Mouse (Mus musculus) kidney, embryonic 16.5 days (tissue): ENCODE measurements at regions not wholly inside any gene's neighbourhood (a gene's known extent, or its start where the extent isn't known, plus 50 kb on each side); places are given as distances from the start of the nearest gene placed in this dataset.
A peak's percentile ranks its signal among the peaks of the same experiment; 100 is the strongest.

ENCODE experiments used
- ATAC-seq: fragments of 200-750 bp; cut with Nextera tagmentation; 2 replicates; pipeline ENCODE4 v1.8.0; 2017; ENCODE audit warnings: moderate TSS enrichment; ENCODE audit not compliant: low FRiP score, low TSS enrichment
- H3K27ac ChIP-seq: fragments of 300-500 bp; sonication (generic); 2 replicates; pipeline ENCODE4 v1.5.1; 2014; ENCODE audit warnings: low read length
- H3K27me3 ChIP-seq: fragments of 300-500 bp; sonication (generic); 2 replicates; pipeline ENCODE4 v1.6.1; 2014; ENCODE audit warnings: low read length, control low read depth, mixed read lengths; ENCODE audit not compliant: insufficient read depth
- H3K36me3 ChIP-seq: fragments of 300-500 bp; sonication (generic); 2 replicates; pipeline ENCODE4 v1.6.1; 2014; ENCODE audit warnings: low read length, control low read depth, mixed read lengths; ENCODE audit not compliant: insufficient read depth
- H3K4me1 ChIP-seq: fragments of 300-500 bp; sonication (generic); 2 replicates; pipeline ENCODE4 v1.6.1; 2014; ENCODE audit warnings: low read length, control low read depth, mixed read lengths; ENCODE audit not compliant: insufficient read depth
- H3K4me2 ChIP-seq: fragments of 300-500 bp; sonication (generic); replicated peaks from 2 replicates; pipeline ENCODE4 v1.6.1; 2014; ENCODE audit warnings: low read depth, low read length
- H3K4me3 ChIP-seq: fragments of 300-500 bp; sonication (generic); 2 replicates; pipeline ENCODE4 v1.5.1; 2014; ENCODE audit warnings: mild to moderate bottlenecking, low read length
- H3K9ac ChIP-seq: fragments of 300-500 bp; sonication (generic); replicated peaks from 2 replicates; pipeline ENCODE4 v1.6.1; 2014; ENCODE audit warnings: low read length
- H3K9me3 ChIP-seq: fragments of 300-500 bp; sonication (generic); 2 replicates; pipeline ENCODE4 v1.6.1; 2016; ENCODE audit warnings: low read length, control low read depth
- WGBS: fragments of 180-500 bp; shearing (Covaris S2); extraction: QIAGEN DNeasy Blood & Tissue Kit; methylation state at CpG from one replicate; pipeline ENCODE4 v1.1.7; 2014; 5-methylcytosine and 5-hydroxymethylcytosine counted together

- no peak overlapping the region for H3K4me3 ChIP-seq
- no peak overlapping the region for H3K27ac ChIP-seq
- WGBS: 37% methylated on average over 9 of the region's 9 CpGs
- no peaks in the 10 kb centered on the region for H3K36me3 ChIP-seq
- H3K27me3 ChIP-seq: no peaks in the 10 kb centered on the region
- H3K4me2 ChIP-seq: no peak overlapping the region
- no peaks in the 10 kb centered on the region for H3K9me3 ChIP-seq
- ATAC-seq: no peak
- no peak overlapping the region for H3K9ac ChIP-seq
- peaks cover 35% of the 10 kb centered on the region for H3K4me1 ChIP-seq
Measured at GRCm38 (mm10) chr17:83133201-83133600, 81.9 kb upstream of the Pkdcc start.

GRCm38 (mm10) chr17:83135441-83136120, 79.5 kb upstream of the Pkdcc start:
- peak overlapping the region; percentile 37; the same call in 1 of the 2 replicates for H3K27ac ChIP-seq
- no peaks in the 10 kb centered on the region for H3K36me3 ChIP-seq
- no peak overlapping the region for H3K9ac ChIP-seq
- WGBS: 26% methylated on average over 6 of the region's 6 CpGs
- no peaks in the 10 kb centered on the region for H3K9me3 ChIP-seq
- H3K4me2 ChIP-seq: no peak overlapping the region
- no peak overlapping the region for H3K4me3 ChIP-seq
- H3K4me1 ChIP-seq: peaks cover 41% of the 10 kb centered on the region
- H3K27me3 ChIP-seq: no peaks in the 10 kb centered on the region
- peak; percentile 77 for ATAC-seq

DNA sequence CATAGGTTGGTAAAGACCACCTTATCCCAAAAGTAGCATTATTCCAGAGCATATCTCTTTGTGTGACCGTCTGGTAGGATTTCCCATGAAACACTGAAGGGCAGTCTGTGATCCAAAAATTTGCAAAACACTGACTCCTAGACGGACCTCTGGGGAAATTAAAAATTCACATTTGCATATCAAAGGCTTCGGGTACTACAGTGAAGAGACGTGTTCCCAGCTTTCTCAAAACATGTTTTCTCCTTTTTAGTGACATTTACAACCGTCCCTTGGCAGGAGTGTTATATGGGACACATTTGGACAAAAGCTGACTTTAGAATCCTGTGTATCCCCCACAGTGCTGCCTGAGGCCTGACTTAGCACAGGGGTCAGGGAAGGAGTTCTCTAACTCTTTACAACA, 78.8 kb upstream of the Pkdcc start:
- 43% methylated on average over 5 of the region's 5 CpGs for WGBS
- no peak overlapping the region for H3K9ac ChIP-seq
- H3K27me3 ChIP-seq: no peaks in the 10 kb centered on the region
- H3K4me1 ChIP-seq: peaks cover 41% of the 10 kb centered on the region
- no peaks in the 10 kb centered on the region for H3K36me3 ChIP-seq
- no peak overlapping the region for H3K4me3 ChIP-seq
- H3K9me3 ChIP-seq: no peaks in the 10 kb centered on the region
- H3K4me2 ChIP-seq: no peak overlapping the region
- no peak for ATAC-seq
- H3K27ac ChIP-seq: peak overlapping the region; percentile 37; the same call in 1 of the 2 replicates

DNA sequence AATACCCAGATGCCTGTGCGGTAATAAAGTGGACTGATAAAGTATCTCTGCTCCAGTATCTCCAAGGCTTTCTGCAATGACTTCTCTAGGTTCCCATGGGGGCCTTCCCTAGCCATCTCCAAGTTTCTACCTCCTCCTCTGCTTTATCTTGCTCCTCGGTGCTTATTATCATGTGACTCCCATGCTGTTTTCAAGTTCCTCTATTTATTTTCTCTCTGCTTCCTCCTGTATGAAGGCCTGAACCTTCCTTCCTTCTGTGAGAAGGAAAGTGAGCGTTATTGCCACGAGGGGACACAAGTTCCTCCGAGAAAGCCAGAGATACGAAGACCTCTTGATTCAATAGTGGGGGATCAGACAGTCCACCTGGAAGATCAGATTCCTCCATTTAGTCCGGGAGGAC, 77.4 kb upstream of the Pkdcc start:
- ATAC-seq: no peak
- Histone ChIP-seq H3K4me1 (peaks cover 41% of the 10 kb centered on the region), H3K4me2 (no peak overlapping the region), H3K4me3 (no peak overlapping the region), H3K27me3 (no peaks in the 10 kb centered on the region), H3K9me3 (no peaks in the 10 kb centered on the region), H3K9ac (no peak overlapping the region), H3K36me3 (no peaks in the 10 kb centered on the region), H3K27ac (no peak overlapping the region)
- 78% methylated on average over 7 of the region's 7 CpGs for WGBS

DNA sequence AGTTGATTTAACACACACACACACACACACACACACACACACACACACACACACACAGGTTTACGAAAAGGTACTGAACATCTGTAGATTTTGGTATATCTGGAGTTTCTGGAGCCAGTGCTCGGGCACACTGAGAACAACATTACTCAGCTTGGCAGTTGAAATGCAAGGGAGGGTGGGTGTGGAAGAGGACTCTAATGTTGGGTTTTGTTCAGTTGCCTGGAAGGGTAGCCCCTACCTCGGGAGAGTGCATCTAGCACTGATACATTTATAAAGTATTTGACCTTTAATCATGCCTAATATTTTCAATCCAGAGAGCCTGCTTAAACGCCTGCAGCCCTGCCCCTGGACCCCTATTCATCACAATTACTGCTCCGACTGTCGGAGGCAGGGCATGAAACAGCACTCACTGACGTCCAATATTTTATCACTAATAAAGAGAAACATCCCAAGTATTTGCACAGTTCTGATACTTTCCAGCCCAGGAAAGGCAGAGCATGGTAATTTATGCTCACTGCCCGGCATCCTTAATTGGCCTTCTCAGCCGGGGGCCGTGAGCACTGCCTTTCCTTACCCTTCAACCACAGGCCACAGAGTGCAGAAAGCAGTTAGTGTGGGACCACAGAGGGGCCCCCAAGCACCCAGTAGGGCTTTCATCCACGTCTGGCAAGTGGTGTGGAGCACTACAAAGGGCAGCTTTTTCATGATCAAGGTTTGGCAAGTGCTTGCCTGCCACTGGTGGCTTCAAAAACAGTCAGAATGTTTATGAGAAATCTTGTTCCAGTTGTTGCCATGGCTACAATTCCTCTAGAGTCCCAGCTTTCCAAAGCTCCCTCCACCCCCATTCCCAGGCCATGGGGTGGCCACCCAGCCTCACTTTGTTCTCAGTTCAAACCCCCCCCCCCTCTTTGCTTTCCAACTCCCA, 76.3 kb upstream of the Pkdcc start:
- Histone ChIP-seq H3K4me1 (peaks cover 35% of the 10 kb centered on the region), H3K27ac (peak overlapping the region; percentile 76), H3K4me3 (no peak overlapping the region), H3K27me3 (no peaks in the 10 kb centered on the region), H3K4me2 (no peak overlapping the region), H3K9ac (0 out of 2 replicates have a peak overlapping the region, but pooled peaks have one; percentile 22), H3K36me3 (no peaks in the 10 kb centered on the region), H3K9me3 (no peaks in the 10 kb centered on the region)
- peak; percentile 83 for ATAC-seq
- WGBS: 23% methylated on average over 11 of the region's 11 CpGs

DNA sequence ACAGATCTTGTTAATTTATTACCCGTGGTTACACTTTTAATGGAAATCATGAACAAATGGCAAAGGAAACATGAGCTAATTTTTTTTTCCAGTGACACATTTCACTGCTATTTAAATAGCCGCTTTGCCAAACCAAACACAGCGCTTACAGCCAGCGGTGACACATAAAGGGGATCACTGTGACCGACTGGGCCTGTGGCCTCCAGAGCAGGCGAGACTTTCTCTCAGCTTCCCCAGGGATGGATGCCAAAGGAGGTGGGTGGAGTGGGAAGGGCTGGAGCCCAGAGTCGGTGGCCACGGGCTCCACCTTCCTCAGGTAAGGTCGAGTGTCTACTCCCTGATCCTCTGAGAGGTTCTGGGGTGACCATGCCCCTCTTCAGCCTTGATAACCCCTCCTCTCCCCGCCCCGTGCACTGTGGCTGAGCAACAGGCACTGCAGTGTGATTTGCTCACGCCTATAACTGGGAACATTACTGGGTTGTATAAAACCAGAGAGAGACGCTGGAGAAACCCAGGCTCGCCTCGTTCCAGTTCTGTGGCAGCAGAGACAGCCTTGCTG, 66.6 kb upstream of the Pkdcc start:
- 39% methylated on average over 15 of the region's 15 CpGs for WGBS
- no peak overlapping the region for H3K4me2 ChIP-seq
- H3K4me3 ChIP-seq: no peak overlapping the region
- H3K9ac ChIP-seq: no peak overlapping the region
- no peaks in the 10 kb centered on the region for H3K36me3 ChIP-seq
- peaks cover 20% of the 10 kb centered on the region for H3K4me1 ChIP-seq
- ATAC-seq: peak; percentile 85
- peak overlapping the region; percentile 64 for H3K27ac ChIP-seq
- H3K27me3 ChIP-seq: no peaks in the 10 kb centered on the region
- H3K9me3 ChIP-seq: 0 out of 2 replicates have a peak, but pooled peaks cover 4% of the 10 kb centered on the region

DNA sequence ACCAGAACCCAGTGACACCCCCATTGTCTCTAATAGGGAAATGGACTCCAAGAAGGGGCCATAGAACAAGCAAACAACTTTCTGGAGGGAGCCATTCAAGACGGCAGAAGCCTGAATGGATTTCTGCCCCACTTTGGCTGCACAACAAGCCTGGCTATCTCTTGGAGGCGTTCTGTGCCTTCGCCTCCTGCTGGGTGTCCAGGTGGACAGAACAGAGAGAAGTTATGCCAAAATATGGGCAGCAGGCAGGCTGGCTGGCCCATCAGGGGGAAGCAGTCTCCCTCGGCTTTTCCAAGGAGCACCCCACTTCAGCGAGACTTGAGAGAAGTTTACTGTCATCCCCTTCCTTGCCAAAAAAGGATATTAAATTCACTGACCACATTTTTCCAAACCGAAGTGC, 65.8 kb upstream of the Pkdcc start:
- H3K27ac ChIP-seq: no peak overlapping the region
- H3K36me3 ChIP-seq: no peaks in the 10 kb centered on the region
- H3K9me3 ChIP-seq: 0 out of 2 replicates have a peak, but pooled peaks cover 4% of the 10 kb centered on the region
- 83% methylated on average over 6 of the region's 6 CpGs for WGBS
- no peak overlapping the region for H3K4me3 ChIP-seq
- H3K27me3 ChIP-seq: no peaks in the 10 kb centered on the region
- no peak for ATAC-seq
- H3K4me1 ChIP-seq: peaks cover 20% of the 10 kb centered on the region
- no peak overlapping the region for H3K4me2 ChIP-seq
- no peak overlapping the region for H3K9ac ChIP-seq

DNA sequence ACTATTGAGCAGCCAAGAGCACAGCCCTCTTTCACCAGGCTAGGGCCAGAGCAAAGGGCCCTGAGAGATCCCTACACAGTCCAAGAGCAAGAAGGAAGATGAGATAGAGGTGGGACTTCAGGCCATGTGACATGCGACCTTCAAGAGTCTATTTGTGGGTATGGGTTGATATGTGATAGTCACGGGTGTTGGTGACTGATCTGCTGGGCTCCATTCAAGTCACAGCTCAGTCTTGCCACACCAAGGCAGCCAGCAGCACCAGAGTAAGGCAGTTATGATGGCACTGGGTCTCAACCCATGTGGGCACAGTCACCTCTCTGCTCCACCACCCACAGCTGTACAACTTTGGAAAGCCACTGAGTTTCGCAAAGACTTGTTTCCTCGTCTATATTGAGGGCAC, 60.0 kb upstream of the Pkdcc start:
- H3K36me3 ChIP-seq: no peaks in the 10 kb centered on the region
- no peak overlapping the region for H3K4me2 ChIP-seq
- no peaks in the 10 kb centered on the region for H3K27me3 ChIP-seq
- 91% methylated on average over 4 of the region's 4 CpGs for WGBS
- H3K4me1 ChIP-seq: 0 out of 2 replicates have a peak, but pooled peaks cover 2% of the 10 kb centered on the region
- H3K4me3 ChIP-seq: no peak overlapping the region
- no peak overlapping the region for H3K9ac ChIP-seq
- H3K9me3 ChIP-seq: 0 out of 2 replicates have a peak, but pooled peaks cover 4% of the 10 kb centered on the region
- H3K27ac ChIP-seq: no peak overlapping the region
- ATAC-seq: 0 out of 2 replicates have a peak, but pooled peaks have one; percentile 15

GRCm38 (mm10) chr17:83156682-83157081, 58.4 kb upstream of the Pkdcc start:
- Histone ChIP-seq H3K27me3 (no peaks in the 10 kb centered on the region), H3K4me1 (no peaks in the 10 kb centered on the region), H3K4me3 (no peak overlapping the region), H3K9ac (no peak overlapping the region), H3K36me3 (no peaks in the 10 kb centered on the region), H3K27ac (no peak overlapping the region), H3K9me3 (no peaks in the 10 kb centered on the region), H3K4me2 (no peak overlapping the region)
- WGBS: 27% methylated on average over 8 of the region's 8 CpGs
- peak; percentile 12; the same call in 1 of the 2 replicates for ATAC-seq
